Mouse (Mus musculus): Measurements from ENCODE around the gene Hmgxb4.
"Not testable (repeated sequence)": the region's sequence is repeated elsewhere in the genome, so short reads cannot be mapped to it uniquely, and the experiment has no call there.

Gene Hmgxb4

GRCm38 (mm10) chr8:74993081-74993474 lies at the start of gene Hmgxb4:
Hmgxb4 (plus strand) TSS chr8:74993356.
- DNase-seq (ENCODE audit: low spot score in 2 of 2): no peak

GRCm38 (mm10) chr8:74949445-74949844 lies 43.7 kb upstream of the Hmgxb4 start:
- DNase-seq (ENCODE audit: low spot score in 2 of 2): no peak

- no peak for DNase-seq (ENCODE audit: low spot score in 2 of 2)
These were observed 29.2 kb upstream of the Hmgxb4 start for GRCm38 (mm10) chr8:74963983-74964382.

- not testable (repeated sequence) for DNase-seq (ENCODE audit: low spot score in 2 of 2)
These were observed 22.9 kb upstream of the Hmgxb4 start for GRCm38 (mm10) chr8:74970286-74970685.

GRCm38 (mm10) chr8:74971636-74972035 lies 21.5 kb upstream of the Hmgxb4 start:
- no peak for DNase-seq (ENCODE audit: low spot score in 2 of 2)

GRCm38 (mm10) chr8:74972322-74972883 lies 20.8 kb upstream of the Hmgxb4 start:
- DNase-seq (ENCODE audit: low spot score in 2 of 2): no peak

- no peak for DNase-seq (ENCODE audit: low spot score in 2 of 2)
These were observed 19.9 kb upstream of the Hmgxb4 start for GRCm38 (mm10) chr8:74973121-74973869.

- no peak for DNase-seq (ENCODE audit: low spot score in 2 of 2)
These were observed 19.3 kb upstream of the Hmgxb4 start for GRCm38 (mm10) chr8:74973904-74974303.

GRCm38 (mm10) chr8:74977427-74977826 lies 15.7 kb upstream of the Hmgxb4 start:
- DNase-seq (ENCODE audit: low spot score in 2 of 2): no peak

GRCm38 (mm10) chr8:74980060-74980710 lies 13.0 kb upstream of the Hmgxb4 start:
- DNase-seq (ENCODE audit: low spot score in 2 of 2): no peak

- peak; percentile 67 to 73 for DNase-seq (ENCODE audit: low spot score in 2 of 2)
These were observed 12.5 kb upstream of the Hmgxb4 start for GRCm38 (mm10) chr8:74980711-74981062.

GRCm38 (mm10) chr8:74981809-74982208 lies 11.3 kb upstream of the Hmgxb4 start:
- DNase-seq (ENCODE audit: low spot score in 2 of 2): no peak

- no peak for DNase-seq (ENCODE audit: low spot score in 2 of 2)
These were observed 5.7 kb upstream of the Hmgxb4 start for GRCm38 (mm10) chr8:74987436-74987835.

GRCm38 (mm10) chr8:74990021-74990420 lies 3.1 kb upstream of the Hmgxb4 start:
- DNase-seq (ENCODE audit: low spot score in 2 of 2): no peak

- peak; percentile 83 to 85 for DNase-seq (ENCODE audit: low spot score in 2 of 2)
These were observed 607 bp downstream of the Hmgxb4 start for GRCm38 (mm10) chr8:74993475-74994451.

GRCm38 (mm10) chr8:74994540-74994939 lies 1.4 kb downstream of the Hmgxb4 start:
- no peak for DNase-seq (ENCODE audit: low spot score in 2 of 2)

GRCm38 (mm10) chr8:75000431-75000830 lies 7.3 kb downstream of the Hmgxb4 start:
- DNase-seq (ENCODE audit: low spot score in 2 of 2): no peak

- no peak for DNase-seq (ENCODE audit: low spot score in 2 of 2)
These were observed 15.7 kb downstream of the Hmgxb4 start for GRCm38 (mm10) chr8:75008826-75009225.

GRCm38 (mm10) chr8:75013557-75013956 lies 20.4 kb downstream of the Hmgxb4 start:
- no peak for DNase-seq (ENCODE audit: low spot score in 2 of 2)

- no peak for DNase-seq (ENCODE audit: low spot score in 2 of 2)
These were observed 20.8 kb downstream of the Hmgxb4 start for GRCm38 (mm10) chr8:75013964-75014363.

GRCm38 (mm10) chr8:75015981-75016380 lies 22.8 kb downstream of the Hmgxb4 start:
- no peak for DNase-seq (ENCODE audit: low spot score in 2 of 2)

- no peak for DNase-seq (ENCODE audit: low spot score in 2 of 2)
These were observed 23.3 kb downstream of the Hmgxb4 start for GRCm38 (mm10) chr8:75016422-75016821.

Measured in right cerebral cortex, adult 2 months (tissue).